Mouse (Mus musculus): ENCODE data around the gene Sec24a.
"Not testable (repeated sequence)": the region's sequence is repeated elsewhere in the genome, so short reads cannot be mapped to it uniquely, and the experiment has no call there.

Gene Sec24a

DNA sequence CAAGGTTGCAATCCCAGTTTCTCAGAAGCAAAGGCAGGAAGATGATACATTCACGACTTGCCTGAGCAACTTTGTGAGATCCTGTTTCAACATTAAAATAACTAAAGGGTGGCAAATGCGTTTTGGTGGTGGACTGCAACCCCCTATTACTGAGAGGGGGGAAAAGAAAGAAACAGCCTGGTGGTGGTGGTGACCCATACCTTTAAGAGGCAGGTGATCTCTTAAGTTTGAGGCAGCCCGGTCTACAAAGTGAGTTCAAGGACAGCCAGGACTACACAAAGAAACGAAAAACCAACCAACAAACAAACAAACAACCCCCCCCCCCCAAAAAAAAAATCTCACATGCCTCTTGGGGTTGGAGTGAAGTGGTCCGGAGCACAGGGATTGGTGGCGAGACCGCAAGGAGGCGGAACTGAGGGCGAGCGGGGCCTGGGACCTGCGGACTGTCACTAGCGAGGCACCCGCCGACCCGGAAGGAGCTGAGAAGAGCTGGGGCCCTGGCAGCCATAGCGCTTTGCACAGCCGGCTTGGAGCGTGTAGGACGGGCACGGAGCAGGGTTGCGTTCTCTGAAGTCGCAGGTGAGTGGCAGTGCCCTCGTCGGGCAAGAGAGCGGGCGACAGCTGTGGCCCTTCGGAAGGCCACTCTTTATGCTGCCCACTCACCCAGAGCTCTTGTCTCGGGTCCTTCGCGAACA is at the start of gene Sec24a, which contains the start of gene Sar1b:
TSS of gene Sec24a (minus strand) at position 422 of the 695 bp plus-strand sequence.
TSS of gene Sar1b (plus strand) at position 475 of the 695 bp plus-strand sequence.
- peak; percentile 76 for DNase-seq (ENCODE audit: low spot score)

DNA sequence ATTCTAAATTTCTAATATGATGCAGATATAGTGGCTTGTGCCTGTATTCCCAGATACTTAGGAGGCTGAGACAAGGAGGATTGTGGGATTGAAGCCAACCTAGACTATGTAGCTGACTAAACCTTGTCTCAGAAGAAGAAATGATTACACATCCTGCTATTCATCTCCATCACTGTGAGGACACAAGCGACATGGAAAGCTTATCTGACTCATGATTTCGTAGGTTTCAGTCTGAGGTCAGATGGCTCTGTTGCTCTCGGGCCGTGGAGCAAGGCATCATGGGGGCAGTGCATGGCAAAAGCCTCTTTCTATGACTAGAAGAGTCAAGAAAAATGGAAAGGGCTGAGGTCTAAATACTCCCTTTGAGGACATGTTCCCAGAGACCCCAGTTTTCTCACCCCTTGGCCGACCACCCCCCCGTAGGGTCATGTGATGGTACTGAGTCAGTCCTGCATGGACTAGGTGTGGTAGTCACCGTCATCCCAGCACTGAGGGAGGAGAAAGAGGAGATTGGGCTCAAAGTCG is 48.6 kb upstream of the Sec24a start:
- DNase-seq (ENCODE audit: low spot score) = no peak

DNA sequence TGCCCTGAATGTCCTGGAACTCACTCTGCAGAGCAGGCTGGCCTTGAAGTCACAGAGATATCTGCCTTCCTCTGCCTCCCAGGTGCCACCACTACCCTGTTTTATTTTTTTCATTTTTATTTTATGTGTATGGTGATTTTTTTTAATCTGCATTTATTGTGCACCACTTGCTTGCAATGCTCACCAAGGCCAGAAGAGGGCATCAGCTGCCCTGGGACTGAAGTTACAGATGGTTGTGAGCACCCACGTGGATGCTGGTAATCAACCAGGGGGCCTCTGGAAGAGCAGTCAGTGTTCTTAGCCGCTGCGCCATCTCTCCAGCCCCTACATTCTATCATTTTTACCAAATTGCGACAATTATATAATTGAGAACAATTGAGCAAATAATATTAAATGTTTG is 47.8 kb upstream of the Sec24a start:
- DNase-seq (ENCODE audit: low spot score) = no peak

DNA sequence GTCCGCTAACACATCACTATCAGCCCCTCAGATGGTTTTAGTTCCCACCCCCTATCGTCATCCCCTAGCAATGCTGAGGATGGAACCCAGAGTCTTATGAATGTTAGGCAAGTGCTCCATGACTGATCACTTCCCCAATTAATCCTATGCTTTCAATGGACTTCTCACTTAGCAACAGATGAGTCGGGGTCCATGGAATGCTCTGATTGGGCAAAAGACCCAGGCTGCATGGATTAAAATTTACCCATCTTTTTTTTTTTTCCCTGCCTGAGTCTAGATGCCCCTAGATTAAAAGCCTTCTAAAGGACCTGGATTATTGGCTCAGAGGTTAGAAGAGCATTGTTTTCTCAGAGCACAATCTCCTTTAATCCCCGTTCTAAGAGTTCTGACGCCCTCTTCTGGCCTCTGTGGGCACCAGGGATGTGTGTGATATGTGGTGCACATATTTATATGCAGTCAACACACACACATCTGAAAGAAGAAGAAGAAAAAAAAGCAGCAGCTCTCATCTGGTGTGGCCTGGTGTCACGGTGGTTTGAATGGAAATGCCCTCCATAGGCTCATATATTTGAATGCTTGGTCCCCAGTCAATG is 46.3 kb upstream of the Sec24a start:
- no peak for DNase-seq (ENCODE audit: low spot score)

DNA sequence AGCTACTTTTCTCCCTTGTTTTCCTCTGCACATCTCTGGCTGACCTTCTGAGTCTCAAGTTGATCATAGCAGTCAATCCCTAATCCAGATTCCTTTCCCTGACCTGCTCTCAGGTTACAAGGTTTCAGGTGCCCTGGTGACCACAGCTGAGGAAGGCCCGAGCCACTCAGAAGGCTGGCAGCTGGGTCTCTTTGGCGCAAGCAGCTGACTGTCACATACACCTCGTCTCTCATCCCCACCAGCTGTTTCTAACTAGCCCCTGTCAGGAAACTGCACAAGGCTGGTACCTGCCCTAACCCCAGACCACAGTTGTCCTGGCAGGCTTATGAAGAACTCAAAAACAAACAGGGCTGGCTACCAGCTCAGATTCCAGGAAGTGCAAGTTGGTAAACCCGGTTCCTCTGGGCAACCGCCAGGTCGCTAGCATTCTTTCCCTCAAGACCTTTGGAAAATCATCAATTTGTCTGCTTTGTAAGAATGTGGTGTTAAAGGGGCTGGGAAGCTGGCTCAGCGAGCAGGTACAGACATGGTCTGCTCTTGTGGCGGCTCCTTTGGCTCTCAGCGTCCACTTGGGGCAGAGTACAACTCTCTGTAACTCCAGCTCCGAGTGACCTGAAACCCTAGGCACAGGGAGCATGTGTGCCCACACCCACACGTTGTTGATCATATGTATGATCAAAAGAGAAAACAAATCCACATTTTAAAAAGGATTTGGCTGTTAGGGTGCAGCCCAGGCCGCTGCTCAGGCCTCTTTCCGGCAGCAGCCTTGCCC is 43.9 kb upstream of the Sec24a start:
- no peak for DNase-seq (ENCODE audit: low spot score)

DNA sequence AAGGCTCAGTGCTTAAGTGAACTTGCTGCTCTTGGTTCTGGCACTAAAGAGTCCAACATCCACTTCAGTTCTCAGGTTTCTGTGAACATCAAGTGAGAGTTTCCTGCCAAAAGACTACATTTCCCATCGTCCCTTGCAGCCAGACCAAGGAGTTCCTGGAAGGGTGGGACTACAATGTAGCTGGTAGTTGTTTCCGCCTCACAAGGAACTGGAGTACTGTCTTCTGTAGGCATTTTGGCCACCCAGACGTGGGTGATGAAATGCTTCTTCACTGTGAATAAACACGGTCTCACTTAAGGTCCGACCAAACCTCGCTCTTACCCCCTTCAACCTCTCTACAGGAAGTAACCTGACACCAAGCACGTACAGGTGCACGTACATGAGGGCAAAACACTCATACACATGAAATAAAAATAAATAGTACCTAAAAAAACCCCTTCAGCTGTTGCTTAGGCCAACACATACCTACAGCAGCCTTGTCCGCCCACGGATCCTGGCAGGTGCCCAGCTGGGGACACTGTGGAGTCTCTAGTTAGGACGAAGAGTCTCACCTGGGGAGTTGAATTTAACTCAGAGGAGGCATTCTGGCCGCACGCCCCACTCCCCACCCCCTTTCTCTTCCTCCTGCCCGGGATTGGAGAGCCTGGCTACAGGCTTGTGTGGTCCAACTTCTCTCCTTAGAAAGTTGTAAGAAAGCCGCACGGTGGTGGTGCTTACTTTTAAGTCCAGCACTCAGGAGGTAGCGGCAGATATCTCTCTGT is 42.0 kb upstream of the Sec24a start:
- DNase-seq (ENCODE audit: low spot score) = peak; percentile 64

DNA sequence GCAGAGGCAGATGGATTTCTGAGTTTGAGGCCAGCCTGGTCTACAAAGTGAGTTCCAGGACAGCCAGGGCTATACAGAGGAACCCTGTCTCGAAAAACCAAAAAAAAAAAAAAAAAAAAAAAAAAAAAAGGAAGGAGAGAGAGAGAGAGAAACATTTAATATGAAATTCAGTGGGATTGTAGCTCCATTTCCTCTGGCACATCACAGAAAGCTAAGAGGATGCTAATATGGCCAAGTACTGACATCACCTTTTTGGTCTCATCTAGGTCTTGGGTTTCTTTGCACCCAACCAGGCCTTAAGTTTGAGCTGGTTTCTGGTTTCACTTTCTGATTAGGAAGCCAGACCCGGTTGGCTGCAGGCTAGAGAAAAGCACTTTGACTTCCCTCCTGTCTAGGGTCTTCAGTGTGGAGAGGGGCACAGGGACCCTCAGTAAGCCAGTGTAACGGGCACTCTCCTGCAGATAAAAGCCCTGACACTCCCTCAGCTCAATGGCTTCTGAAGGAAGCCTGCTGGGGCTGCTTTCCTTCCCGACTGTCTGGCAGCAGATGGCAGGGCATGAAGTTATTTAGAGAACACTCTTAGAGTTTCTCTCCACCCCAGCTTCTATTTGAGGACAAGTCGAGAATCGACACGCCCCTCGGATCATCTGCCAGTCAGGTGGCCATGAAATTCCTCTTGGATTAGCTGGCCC is 37.3 kb upstream of the Sec24a start:
- no peak for DNase-seq (ENCODE audit: low spot score)

DNA sequence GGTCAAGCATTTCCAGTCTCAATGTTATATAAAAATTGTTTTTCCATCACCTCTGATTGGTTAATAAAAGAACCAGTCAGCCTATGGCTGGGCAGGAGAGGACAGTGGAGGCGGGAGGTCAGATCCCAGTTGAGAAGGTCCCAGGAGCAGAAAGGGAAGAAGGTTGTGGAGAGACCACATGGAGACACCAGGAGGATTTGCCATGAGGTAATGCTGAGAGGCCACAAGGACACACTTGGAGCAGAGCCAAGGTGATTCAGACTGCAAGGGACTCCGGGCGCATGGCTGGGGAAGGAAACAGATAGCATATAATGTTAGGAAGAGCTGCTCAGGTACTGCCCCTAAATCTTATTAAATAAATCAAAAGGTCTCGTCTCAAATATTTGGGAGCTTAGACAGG is 32.8 kb upstream of the Sec24a start:
- no peak for DNase-seq (ENCODE audit: low spot score)

DNA sequence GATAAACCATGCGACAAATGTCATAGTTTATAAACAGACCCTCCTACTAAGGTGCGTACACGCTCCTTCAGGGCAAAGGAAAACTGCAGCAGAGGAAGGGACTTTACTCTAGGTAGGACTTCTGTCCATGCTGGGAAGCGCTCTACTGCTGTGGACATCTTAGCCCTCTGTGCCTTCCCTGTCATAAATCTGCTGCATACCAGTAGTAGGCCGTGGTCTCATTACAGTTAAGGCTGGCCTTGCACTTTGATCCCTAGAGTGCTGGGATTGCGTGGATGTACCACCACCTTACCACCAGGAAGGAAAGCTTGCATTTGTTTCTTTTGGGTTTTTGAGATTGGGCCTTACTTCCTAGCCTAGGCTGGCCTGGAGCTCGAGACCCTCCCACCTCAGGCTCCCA is 27.2 kb upstream of the Sec24a start:
- DNase-seq (ENCODE audit: low spot score) = no peak

DNA sequence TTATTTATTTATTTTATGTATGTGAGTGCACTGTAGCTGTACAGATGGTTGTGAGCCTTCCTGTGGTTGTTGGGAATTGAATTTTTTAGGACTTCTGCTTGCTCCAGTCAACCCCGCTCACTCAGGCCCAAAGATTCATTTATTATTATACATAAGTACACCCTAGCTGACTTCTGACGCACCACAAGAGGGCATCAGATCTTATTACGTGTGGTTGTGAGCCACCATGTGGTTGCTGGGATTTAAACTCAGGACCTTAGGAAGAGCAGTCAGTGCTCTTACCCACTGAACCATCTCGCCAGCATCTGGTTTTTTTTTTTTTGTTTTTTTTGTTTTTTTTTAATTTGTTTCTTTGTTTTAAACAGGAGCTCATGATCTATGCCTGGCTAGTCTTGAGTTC is 26.3 kb upstream of the Sec24a start:
- DNase-seq (ENCODE audit: low spot score) = not testable (repeated sequence)

DNA sequence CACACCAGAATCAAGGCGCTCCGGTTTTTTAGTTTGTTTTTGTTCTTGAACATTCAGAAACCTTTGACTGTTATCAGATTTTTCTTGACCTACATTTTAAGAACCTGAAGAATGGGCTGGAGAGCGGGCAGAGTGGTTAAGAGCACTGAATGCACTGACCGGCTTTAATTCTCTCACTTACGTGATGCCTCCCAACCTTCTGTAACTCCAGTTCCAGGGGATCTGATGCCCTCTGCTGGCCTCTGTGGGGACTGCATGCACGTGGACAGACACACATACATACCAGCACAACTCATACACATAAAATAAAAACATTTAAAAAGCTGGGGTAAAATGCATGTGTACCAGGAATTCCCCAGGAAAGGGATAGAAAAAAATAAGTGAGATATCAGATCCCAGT is 22.5 kb upstream of the Sec24a start:
- DNase-seq (ENCODE audit: low spot score) = peak; percentile 69

DNA sequence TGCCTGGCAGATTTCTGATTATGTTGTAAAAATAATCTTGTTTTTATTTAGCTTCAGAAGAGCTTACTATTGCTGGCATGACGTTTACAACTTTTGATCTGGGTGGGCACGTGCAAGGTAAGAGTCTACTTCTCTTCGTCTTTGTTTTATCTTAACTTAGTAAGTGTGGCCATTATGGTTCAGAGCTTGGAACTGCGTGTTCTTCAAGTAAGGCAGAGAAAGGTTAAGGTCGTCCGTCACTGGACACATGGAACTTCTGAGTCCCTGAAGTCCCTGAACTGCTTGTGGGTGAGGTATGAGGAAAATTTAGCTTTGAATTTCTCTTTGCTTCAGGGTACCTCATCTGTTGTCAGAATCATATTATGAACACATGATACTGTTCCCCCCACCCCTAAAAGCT is 19.3 kb upstream of the Sec24a start:
- no peak for DNase-seq (ENCODE audit: low spot score)

DNA sequence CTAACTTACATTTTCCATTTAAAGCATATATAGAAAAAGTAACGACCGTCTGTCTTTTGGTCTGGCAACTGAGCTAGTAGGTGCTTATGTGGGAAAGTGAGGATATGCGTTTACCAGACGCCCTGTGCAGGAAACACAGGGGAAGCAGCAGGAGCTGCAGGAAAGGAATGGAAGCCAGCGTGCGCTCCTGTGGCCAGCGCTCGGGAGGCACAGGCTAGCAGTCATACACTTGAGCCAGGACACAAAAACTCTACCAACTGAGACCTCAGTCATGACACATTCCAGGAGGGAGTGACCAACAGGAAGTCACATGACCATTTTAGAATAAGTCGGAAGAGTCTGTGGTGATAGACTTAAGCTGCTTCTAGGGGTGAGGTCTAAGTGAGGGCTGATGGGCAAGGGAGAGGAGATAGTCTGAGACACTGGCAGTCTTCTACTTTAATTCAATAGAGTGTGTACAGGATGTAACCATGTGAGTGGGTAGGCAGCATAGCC is 17.4 kb upstream of the Sec24a start:
- no peak for DNase-seq (ENCODE audit: low spot score)

DNA sequence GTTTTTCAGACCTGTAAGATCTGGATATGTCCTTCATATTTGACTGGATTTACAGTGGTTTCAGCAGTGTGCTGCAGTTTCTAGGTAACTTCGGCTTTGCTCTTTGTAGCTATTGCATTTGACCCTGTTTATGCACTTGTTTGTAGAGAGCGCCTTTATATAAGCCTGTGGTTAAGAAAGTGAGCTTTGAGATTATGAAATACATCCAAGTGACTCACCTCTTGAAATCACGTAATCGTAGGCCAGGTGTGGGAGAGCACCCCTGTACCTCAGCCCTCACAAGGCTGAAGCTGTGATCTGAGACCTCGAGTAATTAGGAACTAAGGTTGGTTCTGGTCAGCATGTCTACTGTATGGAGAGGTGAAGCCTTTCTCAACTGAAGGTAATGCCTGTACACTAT is 14.0 kb upstream of the Sec24a start:
- DNase-seq (ENCODE audit: low spot score) = no peak

DNA sequence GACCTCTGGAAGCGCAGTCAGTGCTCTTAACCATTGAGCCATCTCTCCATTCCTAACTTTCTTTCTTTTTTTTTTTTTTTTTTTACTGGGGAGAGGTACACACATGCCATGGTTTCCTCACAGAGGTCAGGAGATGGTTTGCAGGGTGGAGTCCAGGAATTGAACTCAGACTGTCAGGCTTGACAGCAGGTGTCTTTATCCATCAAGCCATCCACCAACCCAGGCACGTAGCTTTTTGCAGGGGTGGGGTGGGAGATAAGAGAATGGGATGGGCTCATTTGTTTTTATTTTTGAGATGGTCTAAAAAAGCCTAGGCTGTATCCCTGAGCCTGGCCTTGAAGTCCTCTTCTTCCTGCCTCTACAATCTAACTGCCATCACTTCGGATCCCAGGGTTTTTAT is 12.1 kb upstream of the Sec24a start:
- DNase-seq (ENCODE audit: low spot score) = peak; percentile 31

DNA sequence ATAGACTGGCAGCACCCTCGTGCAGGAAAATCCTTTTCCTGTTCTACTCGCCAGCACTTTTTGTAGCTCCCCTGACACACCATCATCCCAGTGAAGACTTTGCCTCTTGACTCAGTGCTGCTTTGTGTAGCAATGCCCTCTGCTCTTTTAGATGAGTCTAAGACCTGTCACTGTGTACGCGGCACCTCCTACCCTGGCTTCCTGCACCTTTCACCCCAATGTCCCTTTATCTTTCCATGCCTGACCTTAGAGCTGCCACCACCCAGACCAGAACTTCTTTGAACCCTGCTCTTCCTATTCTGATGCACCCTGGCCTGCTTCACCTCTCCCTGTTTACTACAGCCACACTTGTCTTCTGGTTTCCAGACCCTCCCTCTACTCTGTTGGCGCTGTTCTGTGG is 4.9 kb upstream of the Sec24a start:
- no peak for DNase-seq (ENCODE audit: low spot score)

DNA sequence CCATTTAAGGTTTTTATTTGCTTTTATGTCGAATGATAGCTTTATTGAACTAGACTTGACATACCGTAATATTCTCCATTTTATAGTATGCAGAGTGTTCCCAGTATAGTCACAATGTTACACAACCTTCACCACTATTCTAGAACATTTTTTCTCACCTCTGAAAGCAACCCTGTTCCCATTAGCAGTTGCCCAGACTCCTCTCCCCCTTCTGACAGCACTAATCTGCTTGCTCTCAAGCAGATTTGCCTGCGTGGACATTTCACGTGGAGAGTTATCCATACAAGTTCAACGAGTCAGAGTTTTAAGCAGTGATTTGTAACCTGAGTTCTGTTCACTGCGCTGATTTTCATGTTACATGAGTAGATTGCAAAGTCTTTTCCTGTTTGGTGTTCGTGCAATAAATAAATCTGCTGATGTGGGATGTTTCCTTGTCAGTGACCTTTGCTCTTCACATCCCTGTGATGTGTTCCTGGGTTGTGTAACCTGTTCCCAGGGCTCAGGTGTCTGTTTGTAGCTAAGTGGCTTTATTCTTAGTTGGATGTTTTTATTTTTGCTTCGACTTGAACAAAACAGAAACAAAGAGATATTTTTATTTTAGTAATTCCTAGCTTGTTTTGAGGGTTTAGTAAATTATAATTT is 4.3 kb upstream of the Sec24a start:
- no peak for DNase-seq (ENCODE audit: low spot score)

DNA sequence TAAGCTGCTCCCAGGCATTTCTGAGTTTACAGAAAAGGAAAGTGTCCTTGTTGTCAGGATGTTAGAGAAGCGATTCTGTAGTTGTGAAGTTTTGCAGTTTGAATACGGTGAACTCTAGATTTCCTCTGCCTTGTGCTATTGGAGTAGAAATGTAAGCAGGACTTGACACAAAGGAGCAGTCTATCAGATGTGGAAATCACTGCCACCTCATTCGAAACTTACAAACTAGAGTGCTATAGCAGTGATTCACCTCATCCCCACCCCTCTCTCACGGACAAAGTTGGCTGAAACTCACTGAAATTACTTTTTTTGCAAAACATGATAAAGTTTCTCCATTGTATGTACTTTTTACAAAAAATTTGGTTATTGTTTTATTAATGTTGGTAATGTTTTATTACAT is 1.4 kb upstream of the Sec24a start:
- no peak for DNase-seq (ENCODE audit: low spot score)

DNA sequence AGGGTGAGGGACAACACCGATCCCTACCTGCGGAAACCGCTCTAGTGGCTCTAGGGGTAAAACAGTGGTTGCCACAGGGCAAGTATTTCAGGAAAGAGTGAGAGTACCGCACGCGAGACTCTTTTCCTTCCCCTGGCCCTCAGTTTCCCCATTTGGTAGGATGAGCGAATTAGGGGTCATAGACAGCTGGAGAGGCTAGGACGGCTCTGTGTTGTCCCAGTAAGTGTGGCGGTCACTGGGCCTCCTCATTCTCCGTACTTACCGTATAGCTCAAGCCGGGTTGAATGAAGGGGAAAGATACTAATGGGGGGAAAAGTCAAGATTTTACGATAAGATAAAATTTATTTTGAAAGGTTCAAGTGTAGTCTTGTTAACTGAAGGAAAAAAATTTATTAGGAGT is 521 bp upstream of the Sec24a start:
- no peak for DNase-seq (ENCODE audit: low spot score)

DNA sequence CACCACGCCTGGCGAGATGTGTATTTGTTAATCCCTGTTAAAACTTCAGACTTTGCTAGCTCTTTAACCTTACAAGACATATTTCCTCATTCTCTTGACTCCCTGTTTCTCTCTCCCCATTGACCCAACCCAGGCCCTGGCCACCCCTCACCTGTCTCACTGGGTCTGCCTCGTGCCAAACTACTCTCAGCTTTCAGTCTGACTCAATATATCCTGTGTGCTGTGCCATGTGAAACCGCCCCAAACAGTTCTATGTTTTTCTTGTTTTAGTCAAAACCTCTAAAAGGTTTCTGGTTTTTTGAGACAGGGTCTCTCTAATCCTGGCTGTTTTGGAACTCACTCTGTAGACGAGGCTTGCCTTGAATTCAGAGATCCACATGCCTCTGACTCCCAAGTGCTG is 2.2 kb downstream of the Sec24a start:
- no peak for DNase-seq (ENCODE audit: low spot score)

Data from c-Kit-positive CD71-positive TER-119-positive erythroid progenitor cells, embryonic 14.5 days (primary cell).